Mouse (Mus musculus) thymus, adult 2 months (tissue): ENCODE data around the gene Gli3. TPM values are rescaled to one million over a fixed set of nuclear protein-coding genes. Genes with fewer than 3 reads are reported as not detected.

Source experiments
- DNase-seq: peaks from one replicate; pipeline ENCODE4 v3.0.0; 2021
- H3K27ac ChIP-seq: fragments of 200-500 bp; 2 replicates; pipeline ENCODE4 v1.5.1; 2012; ENCODE audit warnings: low read length, control low read depth; ENCODE audit not compliant: control insufficient read depth, insufficient read depth
- H3K27me3 ChIP-seq: fragments of 200-500 bp; 2 replicates; pipeline ENCODE4 v1.6.1; 2012; ENCODE audit warnings: mild to moderate bottlenecking, low read length, moderate library complexity, mixed read lengths; ENCODE audit not compliant: control insufficient read depth, insufficient read depth
- H3K36me3 ChIP-seq: fragments of 200-500 bp; 2 replicates; pipeline ENCODE4 v1.6.1; 2012; ENCODE audit warnings: mild to moderate bottlenecking, low read length, moderate library complexity; ENCODE audit not compliant: control insufficient read depth, insufficient read depth
- H3K4me1 ChIP-seq: fragments of 200-500 bp; replicated peaks from 2 replicates; pipeline ENCODE4 v1.6.1; 2012; ENCODE audit warnings: low read length; ENCODE audit not compliant: control insufficient read depth, insufficient read depth
- H3K4me3 ChIP-seq: fragments of 200-500 bp; 2 replicates; pipeline ENCODE4 v1.5.1; 2012; ENCODE audit warnings: mild to moderate bottlenecking, low read length, control low read depth, moderate library complexity; ENCODE audit not compliant: control insufficient read depth, insufficient read depth
- CTCF ChIP-seq: fragments of 200-500 bp; IDR thresholded peaks from 2 replicates; pipeline ENCODE4 v1.5.1; 2012; ENCODE audit warnings: mild to moderate bottlenecking, control low read depth, low read length, moderate library complexity, borderline replicate concordance; ENCODE audit not compliant: control insufficient read depth, poor library complexity, insufficient read depth; ENCODE audit errors: extremely low read depth
- POLR2A ChIP-seq: fragments of 200-500 bp; IDR thresholded peaks from 2 replicates; pipeline ENCODE4 v1.6.1; 2012; ENCODE audit warnings: mild to moderate bottlenecking, low read length, control low read depth, moderate library complexity; ENCODE audit not compliant: control insufficient read depth, poor library complexity, insufficient read depth; ENCODE audit errors: extremely low read depth
- WGBS: fragments of 180-500 bp; shearing (Covaris S2); methylation state at CpG from one replicate; pipeline ENCODE4 v1.1.7; 2018; 5-methylcytosine and 5-hydroxymethylcytosine counted together
- polyA plus RNA-seq: library from polyadenylated mRNA; depleted of rRNA; stranded (reverse); fragments of >200 nt; gene quantifications from 2 replicates; pipeline ENCODE4 v1.2.3, GENCODE M21; 2012

The Gli3 gene
- polyA plus RNA-seq, 1 experiment = 2.3 TPM

GRCm38 (mm10) chr13:15692465-15692809 is 229.4 kb downstream of the Gli3 start:
- Histone ChIP-seq H3K36me3 (no peaks in the 10 kb centered on the region), H3K4me3 (no peak overlapping the region), H3K27me3 (no peaks in the 10 kb centered on the region), H3K4me1 (no peaks in the 10 kb centered on the region), H3K27ac (no peak overlapping the region)
- no peak for TF ChIP-seq POLR2A
- TF ChIP-seq CTCF = no peak
- DNase-seq = no peak

DNA sequence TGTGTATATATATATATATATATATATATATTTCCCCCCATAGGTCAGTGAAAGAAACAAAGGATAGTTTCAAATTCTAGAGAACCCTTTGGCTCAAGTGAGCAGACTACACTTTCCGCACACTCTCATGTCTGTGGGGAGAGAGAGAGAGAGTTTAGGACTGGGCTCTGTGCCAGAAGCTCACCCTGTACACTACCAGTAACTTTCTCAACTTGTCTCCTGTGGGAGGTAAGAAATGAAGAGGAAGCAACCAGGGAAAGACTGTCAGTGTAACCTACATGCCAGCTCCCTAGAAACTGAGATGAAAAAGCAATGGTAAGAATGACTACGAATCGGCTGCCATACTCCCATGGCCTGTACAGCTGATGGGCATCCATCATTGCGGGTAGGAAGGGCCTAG is 235.2 kb downstream of the Gli3 start:
- H3K4me3 ChIP-seq = no peak overlapping the region
- no peaks in the 10 kb centered on the region for H3K36me3 ChIP-seq
- TF ChIP-seq CTCF (no peak), POLR2A (no peak)
- DNase-seq = no peak
- H3K4me1 ChIP-seq = no peaks in the 10 kb centered on the region
- 91% methylated on average over 4 of the region's 4 CpGs for WGBS
- H3K27ac ChIP-seq = no peak overlapping the region
- H3K27me3 ChIP-seq = no peaks in the 10 kb centered on the region

DNA sequence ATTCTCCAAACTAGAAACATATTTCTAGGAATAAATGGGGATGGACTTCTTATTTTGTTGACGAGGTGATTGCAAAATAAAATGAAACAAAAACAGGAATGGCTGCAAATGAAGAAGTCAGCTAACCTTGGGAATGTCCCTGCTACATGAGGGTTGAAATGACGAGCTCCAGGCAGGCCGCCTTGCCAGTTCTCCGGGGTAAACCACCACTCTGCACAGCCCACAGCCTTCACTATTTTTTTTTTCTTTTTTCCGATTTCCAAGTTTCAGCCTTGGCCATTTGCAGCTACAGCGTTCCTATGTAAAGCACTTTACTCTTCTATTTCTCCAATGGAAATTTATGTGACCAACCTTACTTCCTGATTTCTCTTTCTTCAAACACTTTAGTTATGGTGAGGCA is 236.1 kb downstream of the Gli3 start:
- no peak overlapping the region for H3K27ac ChIP-seq
- DNase-seq = no peak
- TF ChIP-seq POLR2A = no peak
- TF ChIP-seq CTCF = no peak
- no peaks in the 10 kb centered on the region for H3K36me3 ChIP-seq
- no peak overlapping the region for H3K4me3 ChIP-seq
- no peaks in the 10 kb centered on the region for H3K4me1 ChIP-seq
- no peaks in the 10 kb centered on the region for H3K27me3 ChIP-seq
- 95% methylated on average over 6 of the region's 6 CpGs for WGBS

DNA sequence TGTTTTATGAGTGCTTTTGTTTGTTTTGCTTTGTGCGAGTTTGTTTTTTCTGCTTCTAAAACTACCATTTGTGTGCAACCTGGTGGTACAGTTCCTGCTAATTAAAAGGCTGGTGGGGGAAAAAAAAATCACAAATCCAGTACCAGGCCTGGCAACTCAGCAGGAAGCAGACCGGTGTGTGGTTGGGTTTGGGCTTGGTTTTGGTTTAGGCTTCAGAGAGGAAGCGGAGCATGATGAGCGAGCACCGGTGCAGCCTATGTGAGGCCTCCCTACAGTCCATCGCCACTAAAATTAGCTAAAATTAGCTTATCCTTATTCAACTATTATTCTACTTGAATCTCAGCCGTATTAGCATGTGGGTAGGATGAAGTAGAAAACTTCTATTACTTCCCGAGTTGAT is 241.6 kb downstream of the Gli3 start:
- Histone ChIP-seq H3K27ac (no peak overlapping the region), H3K36me3 (no peaks in the 10 kb centered on the region), H3K27me3 (no peaks in the 10 kb centered on the region), H3K4me3 (no peak overlapping the region), H3K4me1 (no peaks in the 10 kb centered on the region)
- TF ChIP-seq CTCF (no peak), POLR2A (no peak)
- 37% methylated on average over 8 of the region's 8 CpGs for WGBS
- DNase-seq = no peak

- 84% methylated on average over 4 of the region's 4 CpGs for WGBS
- Histone ChIP-seq H3K36me3 (no peaks in the 10 kb centered on the region), H3K27me3 (no peaks in the 10 kb centered on the region), H3K27ac (no peak overlapping the region), H3K4me3 (no peak overlapping the region), H3K4me1 (no peaks in the 10 kb centered on the region)
- DNase-seq = no peak
- TF ChIP-seq POLR2A = no peak
- TF ChIP-seq CTCF = no peak
These were observed 244.4 kb downstream of the Gli3 start for GRCm38 (mm10) chr13:15707481-15707881.

DNA sequence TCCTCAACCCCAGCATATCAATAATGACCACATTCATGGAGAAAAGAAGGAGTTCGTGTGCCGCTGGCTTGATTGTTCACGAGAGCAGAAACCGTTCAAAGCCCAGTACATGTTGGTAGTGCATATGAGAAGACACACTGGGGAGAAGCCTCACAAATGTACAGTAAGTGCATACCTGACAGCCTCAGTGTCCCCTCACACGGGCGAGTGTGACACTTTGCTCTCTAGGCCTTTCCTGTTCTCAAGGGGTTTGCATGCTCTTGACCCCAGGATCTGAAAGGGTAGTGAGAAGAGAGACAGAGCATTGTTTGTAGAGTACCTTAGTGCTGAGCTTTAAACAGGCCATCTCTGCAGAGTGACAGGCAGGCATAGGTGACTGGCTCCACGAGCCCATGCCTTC is 250.5 kb downstream of the Gli3 start:
- H3K27ac ChIP-seq = no peak overlapping the region
- H3K4me3 ChIP-seq = no peak overlapping the region
- H3K36me3 ChIP-seq = no peaks in the 10 kb centered on the region
- H3K4me1 ChIP-seq = no peaks in the 10 kb centered on the region
- TF ChIP-seq POLR2A = no peak
- no peak for TF ChIP-seq CTCF
- 95% methylated on average over 7 of the region's 7 CpGs for WGBS
- no peaks in the 10 kb centered on the region for H3K27me3 ChIP-seq
- DNase-seq = no peak

GRCm38 (mm10) chr13:15714331-15714725 is 251.3 kb downstream of the Gli3 start:
- H3K4me1 ChIP-seq = no peaks in the 10 kb centered on the region
- no peak for DNase-seq
- TF ChIP-seq CTCF (no peak), POLR2A (no peak)
- no peaks in the 10 kb centered on the region for H3K36me3 ChIP-seq
- no peaks in the 10 kb centered on the region for H3K27me3 ChIP-seq
- H3K4me3 ChIP-seq = no peak overlapping the region
- no peak overlapping the region for H3K27ac ChIP-seq
- 96% methylated on average over 4 of the region's 4 CpGs for WGBS
